ENCODE assay signal across 16 mouse cellular contexts in genomic region chr1:164374020-164374419, GRCm38 (mm10).
"Had no signal": no experiment of that assay in that cellular context is flagged by ENCODE, and none has a peak within 500 bp of the region (broad histone marks: within the 10 kb centered on the region; RNA-seq: fewer than 3 reads in every experiment).

No protein-coding gene starts in this region.

- H3K27ac ChIP-seq: hindbrain, postnatal 0 days; limb, embryonic 12.5 days; liver, embryonic 13.5 days; lung, embryonic 15.5 days; macrophage; neural tube, embryonic 12.5 days; stomach, embryonic 15.5 days had no signal

- H3K4me2 ChIP-seq: limb, embryonic 12.5 days; liver, embryonic 13.5 days; lung, embryonic 15.5 days; midbrain, embryonic 11.5 days; neural tube, embryonic 12.5 days; stomach, embryonic 15.5 days had no signal

- H3K4me1 ChIP-seq: liver, embryonic 13.5 days; lung, embryonic 15.5 days; megakaryocyte, embryonic 14.5 days; stomach, embryonic 15.5 days had no signal

- H3K9ac ChIP-seq: limb, embryonic 12.5 days; liver, embryonic 13.5 days; liver, postnatal 0 days; lung, embryonic 15.5 days; neural tube, embryonic 12.5 days; stomach, embryonic 15.5 days had no signal

- H3K27me3 ChIP-seq: limb, embryonic 12.5 days; liver, embryonic 13.5 days; lung, embryonic 15.5 days; megakaryocyte, embryonic 14.5 days; neural tube, embryonic 12.5 days; stomach, embryonic 15.5 days had no signal

- H3K36me3 ChIP-seq: liver, embryonic 13.5 days; lung, embryonic 15.5 days had no signal

- DNase-seq: liver; liver, embryonic 13.5 days; liver, postnatal 0 days; lung, postnatal 14 days; right cerebral cortex, postnatal 14 days; thymus, adult 2 months; thymus, postnatal 25 days had no signal

- ATAC-seq: hindbrain, postnatal 0 days; liver, postnatal 0 days; midbrain, embryonic 16.5 days had no signal

- H3K9me3 ChIP-seq: limb, embryonic 12.5 days; liver, embryonic 13.5 days; lung, embryonic 15.5 days; megakaryocyte, embryonic 14.5 days; neural tube, embryonic 12.5 days; stomach, embryonic 15.5 days had no signal

- H3K4me3 ChIP-seq: limb, embryonic 12.5 days; liver, embryonic 13.5 days; lung, embryonic 15.5 days; megakaryocyte, embryonic 14.5 days; neural tube, embryonic 12.5 days; stomach, embryonic 15.5 days had no signal
